Mouse (Mus musculus): ENCODE measurements at regions not wholly inside any gene's neighbourhood (a gene's known extent, or its start where the extent isn't known, plus 50 kb on each side); places are given as distances from the start of the nearest gene placed in this dataset.
"Not testable (repeated sequence)": the region's sequence is repeated elsewhere in the genome, so short reads cannot be mapped to it uniquely, and the experiment has no call there.

- no peak for DNase-seq (ENCODE audit: low read depth, low spot score)
These were observed 496.5 kb upstream of the Impg1 start for GRCm38 (mm10) chr9:80961818-80962217.

- DNase-seq (ENCODE audit: low read depth, low spot score), result no peak
These were observed 477.7 kb upstream of the Impg1 start for GRCm38 (mm10) chr9:80942991-80943390.

- no peak for DNase-seq (ENCODE audit: low read depth, low spot score)
These were observed 476.1 kb upstream of the Impg1 start for GRCm38 (mm10) chr9:80941424-80941823.

GRCm38 (mm10) chr9:80938238-80938637 is 473.0 kb upstream of the Impg1 start:
- no peak for DNase-seq (ENCODE audit: low read depth, low spot score)

- no peak for DNase-seq (ENCODE audit: low read depth, low spot score)
These were observed 465.3 kb upstream of the Impg1 start for GRCm38 (mm10) chr9:80930628-80931027.

GRCm38 (mm10) chr9:80920304-80920703 is 455.0 kb upstream of the Impg1 start:
- no peak for DNase-seq (ENCODE audit: low read depth, low spot score)

- no peak for DNase-seq (ENCODE audit: low read depth, low spot score)
These were observed 448.6 kb upstream of the Impg1 start for GRCm38 (mm10) chr9:80913867-80914266.

GRCm38 (mm10) chr9:80912177-80912576 is 446.9 kb upstream of the Impg1 start:
- DNase-seq (ENCODE audit: low read depth, low spot score), result no peak

GRCm38 (mm10) chr9:80866807-80867206 is 401.5 kb upstream of the Impg1 start:
- no peak for DNase-seq (ENCODE audit: low read depth, low spot score)

- DNase-seq (ENCODE audit: low read depth, low spot score), result no peak
These were observed 393.7 kb upstream of the Impg1 start for GRCm38 (mm10) chr9:80858998-80859397.

GRCm38 (mm10) chr9:80848190-80848589 is 382.9 kb upstream of the Impg1 start:
- DNase-seq (ENCODE audit: low read depth, low spot score), result no peak

GRCm38 (mm10) chr9:80832808-80833207 is 367.5 kb upstream of the Impg1 start:
- no peak for DNase-seq (ENCODE audit: low read depth, low spot score)

- no peak for DNase-seq (ENCODE audit: low read depth, low spot score)
These were observed 360.1 kb upstream of the Impg1 start for GRCm38 (mm10) chr9:80825346-80825745.

GRCm38 (mm10) chr9:80820066-80820465 is 354.8 kb upstream of the Impg1 start:
- DNase-seq (ENCODE audit: low read depth, low spot score), result no peak

GRCm38 (mm10) chr9:80819070-80819469 is 353.8 kb upstream of the Impg1 start:
- no peak for DNase-seq (ENCODE audit: low read depth, low spot score)

- not testable (repeated sequence) for DNase-seq (ENCODE audit: low read depth, low spot score)
These were observed 348.6 kb upstream of the Impg1 start for GRCm38 (mm10) chr9:80813921-80814320.

- peak; percentile 10 for DNase-seq (ENCODE audit: low read depth, low spot score)
These were observed 326.2 kb upstream of the Impg1 start for GRCm38 (mm10) chr9:80791523-80791922.

GRCm38 (mm10) chr9:80774541-80774940 is 309.3 kb upstream of the Impg1 start:
- no peak for DNase-seq (ENCODE audit: low read depth, low spot score)

- DNase-seq (ENCODE audit: low read depth, low spot score), result not testable (repeated sequence)
These were observed 270.5 kb upstream of the Impg1 start for GRCm38 (mm10) chr9:80735806-80736205.

- no peak for DNase-seq (ENCODE audit: low read depth, low spot score)
These were observed 267.7 kb upstream of the Impg1 start for GRCm38 (mm10) chr9:80732971-80733370.

GRCm38 (mm10) chr9:80723638-80724037 is 258.4 kb upstream of the Impg1 start:
- no peak for DNase-seq (ENCODE audit: low read depth, low spot score)

- no peak for DNase-seq (ENCODE audit: low read depth, low spot score)
These were observed 253.2 kb upstream of the Impg1 start for GRCm38 (mm10) chr9:80718516-80718915.

- no peak for DNase-seq (ENCODE audit: low read depth, low spot score)
These were observed 244.5 kb upstream of the Impg1 start for GRCm38 (mm10) chr9:80709781-80710180.

- DNase-seq (ENCODE audit: low read depth, low spot score), result no peak
These were observed 240.0 kb upstream of the Impg1 start for GRCm38 (mm10) chr9:80705264-80705663.

Data from mesoderm, embryonic 11.5 days (tissue).